Mouse (Mus musculus) forebrain, embryonic 15.5 days (tissue): ENCODE measurements around the gene Fnip1. TPM values are rescaled to one million over a fixed set of nuclear protein-coding genes. Genes with fewer than 3 reads are reported as not detected.

Source experiments
- ATAC-seq: fragments of 200-750 bp; cut with Nextera tagmentation; replicated peaks from 2 replicates; pipeline ENCODE4 v1.8.0; 2017; ENCODE audit warnings: mild to moderate bottlenecking, moderate TSS enrichment, moderate library complexity
- H3K27ac ChIP-seq: fragments of 300-500 bp; sonication (generic); replicated peaks from 2 replicates; pipeline ENCODE4 v1.5.1; 2015; ENCODE audit warnings: mild to moderate bottlenecking, inconsistent platforms
- H3K27me3 ChIP-seq: fragments of 300-500 bp; sonication (generic); 2 replicates; pipeline ENCODE4 v1.6.1; 2015; ENCODE audit warnings: inconsistent platforms
- H3K36me3 ChIP-seq: fragments of 300-500 bp; sonication (generic); 2 replicates; pipeline ENCODE4 v1.6.1; 2015; ENCODE audit warnings: mild to moderate bottlenecking, inconsistent platforms
- H3K4me1 ChIP-seq: fragments of 300-500 bp; sonication (generic); 2 replicates; pipeline ENCODE4 v1.6.1; 2015; ENCODE audit warnings: inconsistent platforms
- H3K4me2 ChIP-seq: fragments of 300-500 bp; sonication (generic); replicated peaks from 2 replicates; pipeline ENCODE4 v1.6.1; 2015; ENCODE audit warnings: mild to moderate bottlenecking, inconsistent platforms
- H3K4me3 ChIP-seq: fragments of 300-500 bp; sonication (generic); 2 replicates; pipeline ENCODE4 v1.5.1; 2015; ENCODE audit warnings: mild to moderate bottlenecking, inconsistent platforms
- H3K9ac ChIP-seq: fragments of 300-500 bp; sonication (generic); replicated peaks from 2 replicates; pipeline ENCODE4 v1.6.1; 2015; ENCODE audit warnings: mild to moderate bottlenecking, inconsistent platforms
- H3K9me3 ChIP-seq: fragments of 300-500 bp; sonication (generic); 2 replicates; pipeline ENCODE4 v1.6.1; 2016; ENCODE audit warnings: inconsistent platforms
- WGBS: fragments of 180-500 bp; shearing (Covaris S2); methylation state at CpG from one replicate; pipeline ENCODE4 v1.1.7; 2015; ENCODE audit warnings: mixed read lengths; 5-methylcytosine and 5-hydroxymethylcytosine counted together
- polyA plus RNA-seq: library from polyadenylated mRNA; unstranded; fragments of >200 nt; fragmentation: Nextera tagmentation; extraction: Ambion mirVana; gene quantifications from 2 replicates; pipeline ENCODE4 v1.2.1, GENCODE M21; 2015

Fnip1 gene
- polyA plus RNA-seq, 1 experiment from 2014 or later: 12.5 TPM

DNA sequence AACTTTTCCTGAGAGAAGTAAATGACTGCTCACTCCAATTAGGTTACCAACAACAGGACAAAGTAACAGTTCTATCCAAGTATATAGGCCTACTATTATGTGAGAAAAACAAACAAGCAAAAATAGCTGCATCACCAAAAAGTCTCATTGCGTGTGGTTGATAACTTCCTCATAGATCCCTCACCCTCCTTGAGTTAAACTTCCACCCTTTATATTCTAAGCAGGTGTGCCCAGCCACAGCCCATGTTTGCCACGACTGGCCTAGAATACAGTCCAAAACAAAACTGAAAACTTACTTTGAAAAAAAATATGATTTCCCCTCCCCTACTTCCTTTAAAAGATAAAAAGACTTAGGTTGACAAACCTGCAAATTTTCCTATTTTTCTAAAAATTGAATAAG is 90.0 kb downstream of the Fnip1 start:
- no peak for ATAC-seq
- Histone ChIP-seq H3K36me3 (no peaks in the 10 kb centered on the region), H3K9ac (no peak overlapping the region), H3K4me1 (peaks cover 25% of the 10 kb centered on the region), H3K9me3 (no peaks in the 10 kb centered on the region), H3K4me3 (no peak overlapping the region), H3K27ac (no peak overlapping the region), H3K27me3 (no peaks in the 10 kb centered on the region), H3K4me2 (no peak overlapping the region)
- WGBS: 86% methylated on average over 2 of the region's 2 CpGs

DNA sequence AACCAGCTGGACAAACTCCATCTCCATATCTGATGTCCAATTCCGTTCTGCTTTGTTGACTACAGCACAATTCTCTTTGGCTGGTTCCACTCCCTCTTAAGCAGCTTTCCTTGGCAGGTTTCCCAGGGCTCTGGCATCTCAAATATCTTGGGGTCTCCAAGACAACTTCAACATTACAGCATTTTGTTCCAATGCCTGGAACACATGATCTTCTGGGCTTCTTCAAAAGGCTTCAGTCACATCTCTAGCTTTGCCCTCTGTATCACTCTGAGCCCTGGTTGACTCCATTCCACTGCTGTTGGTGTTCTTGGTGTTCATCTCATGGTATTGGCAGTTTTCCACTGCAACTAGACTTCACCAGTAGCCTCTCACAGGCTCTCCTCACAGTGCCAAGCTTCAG is 92.4 kb downstream of the Fnip1 start:
- no peaks in the 10 kb centered on the region for H3K36me3 ChIP-seq
- H3K4me1 ChIP-seq: peaks cover 4% of the 10 kb centered on the region; the same call in 1 of the 2 replicates
- no peak overlapping the region for H3K9ac ChIP-seq
- no peak for ATAC-seq
- no peak overlapping the region for H3K4me2 ChIP-seq
- H3K27ac ChIP-seq: no peak overlapping the region
- H3K4me3 ChIP-seq: no peak overlapping the region
- WGBS: 43% methylated on average over 1 of the region's 1 CpGs
- H3K9me3 ChIP-seq: no peaks in the 10 kb centered on the region
- no peaks in the 10 kb centered on the region for H3K27me3 ChIP-seq

DNA sequence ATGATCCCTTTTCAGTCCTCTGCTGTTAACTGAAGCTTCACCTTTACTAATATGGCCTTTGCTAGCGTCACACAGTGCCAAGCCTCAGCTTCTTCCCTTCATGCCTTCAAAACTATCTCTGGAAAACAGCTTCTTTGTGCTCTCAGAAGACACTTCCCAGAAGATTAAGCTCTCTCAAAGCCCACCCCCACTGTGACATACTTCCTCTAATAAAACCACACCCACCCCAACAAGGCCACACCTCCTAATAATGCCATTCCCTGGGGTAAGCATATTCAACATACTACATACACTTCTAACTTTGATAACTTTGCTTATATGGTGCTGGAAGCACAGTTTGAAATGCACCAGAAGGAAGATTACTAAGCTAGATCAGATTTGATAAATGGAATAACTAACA is 92.9 kb downstream of the Fnip1 start:
- Histone ChIP-seq H3K36me3 (no peaks in the 10 kb centered on the region), H3K9ac (no peak overlapping the region), H3K27me3 (no peaks in the 10 kb centered on the region), H3K4me3 (no peak overlapping the region), H3K27ac (no peak overlapping the region), H3K9me3 (no peaks in the 10 kb centered on the region), H3K4me1 (peaks cover 4% of the 10 kb centered on the region; the same call in 1 of the 2 replicates), H3K4me2 (no peak overlapping the region)
- no peak for ATAC-seq
- WGBS: 82% methylated on average over 1 of the region's 1 CpGs

DNA sequence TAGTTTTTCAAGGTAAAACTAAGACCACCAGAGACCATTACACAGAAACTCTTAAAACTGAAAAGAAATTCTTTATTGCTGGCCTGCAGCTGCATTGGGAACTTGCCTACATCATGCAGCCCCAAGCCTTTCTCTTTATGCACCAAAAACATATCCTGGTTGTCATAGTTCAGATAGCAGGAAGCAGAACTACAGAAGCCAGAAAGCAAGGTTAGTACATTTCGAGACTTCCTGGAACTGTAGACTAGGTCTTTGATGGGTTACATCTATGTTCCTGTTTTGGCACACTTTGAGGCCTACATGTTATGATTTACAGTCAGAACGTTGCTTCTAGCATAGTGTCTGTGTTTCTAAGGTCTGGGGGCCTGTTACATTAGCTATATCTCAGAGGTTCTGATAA is 95.8 kb downstream of the Fnip1 start:
- no peak overlapping the region for H3K9ac ChIP-seq
- ATAC-seq: no peak
- no peaks in the 10 kb centered on the region for H3K9me3 ChIP-seq
- H3K27me3 ChIP-seq: no peaks in the 10 kb centered on the region
- H3K36me3 ChIP-seq: no peaks in the 10 kb centered on the region
- 89% methylated on average over 2 of the region's 2 CpGs for WGBS
- peaks cover 11% of the 10 kb centered on the region for H3K4me1 ChIP-seq
- H3K4me3 ChIP-seq: no peak overlapping the region
- no peak overlapping the region for H3K4me2 ChIP-seq
- H3K27ac ChIP-seq: no peak overlapping the region

DNA sequence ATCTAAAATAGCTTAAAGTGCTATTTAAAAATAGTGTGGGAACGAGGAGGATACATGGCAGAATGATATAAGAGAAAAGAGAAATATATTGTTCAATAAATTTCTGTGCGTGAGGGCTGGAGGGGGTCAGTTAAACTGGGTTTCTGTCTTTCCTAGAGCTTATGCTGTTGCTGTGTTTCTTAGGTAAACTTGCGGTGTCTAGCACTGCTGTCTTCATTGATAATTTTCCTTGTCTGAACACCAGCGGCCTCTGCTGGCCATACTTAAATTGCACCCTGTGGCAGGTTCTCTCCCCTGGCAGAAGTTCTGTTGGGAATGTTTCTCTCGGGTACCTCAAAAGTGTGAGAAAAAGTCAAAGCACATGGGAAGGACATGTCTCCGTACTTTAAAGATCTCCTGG is 96.9 kb downstream of the Fnip1 start:
- H3K4me1 ChIP-seq: peaks cover 21% of the 10 kb centered on the region
- 51% methylated on average over 6 of the region's 6 CpGs for WGBS

DNA sequence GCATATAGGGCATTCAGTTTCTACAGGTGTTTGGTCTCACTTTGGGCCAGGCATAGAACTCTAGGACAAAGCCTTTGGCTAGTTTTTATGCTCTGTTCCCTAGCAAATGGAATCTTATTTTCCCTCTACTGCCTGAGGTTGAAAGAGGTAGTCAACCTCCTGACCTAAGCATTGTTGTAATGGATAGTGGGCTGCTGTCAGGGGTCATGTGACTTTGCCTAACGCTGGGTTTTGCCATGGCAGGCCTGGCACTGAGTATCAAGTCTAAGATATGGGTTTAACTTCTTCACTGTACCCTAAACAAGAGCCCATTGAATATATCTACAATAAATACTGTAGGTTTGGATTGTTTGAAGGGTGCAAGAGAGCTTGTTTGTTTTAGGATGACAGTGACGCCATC is 101.0 kb downstream of the Fnip1 start:
- Histone ChIP-seq H3K9me3 (no peaks in the 10 kb centered on the region), H3K4me3 (no peak overlapping the region), H3K4me1 (peaks cover 27% of the 10 kb centered on the region), H3K4me2 (no peak overlapping the region), H3K36me3 (no peaks in the 10 kb centered on the region), H3K27ac (no peak overlapping the region), H3K27me3 (no peaks in the 10 kb centered on the region), H3K9ac (no peak overlapping the region)
- 73% methylated on average over 2 of the region's 2 CpGs for WGBS
- ATAC-seq: no peak

More for the DNA sequence above, 96.9 kb downstream of the Fnip1 start:
- no peaks in the 10 kb centered on the region for H3K9me3 ChIP-seq
- H3K4me3 ChIP-seq: no peak overlapping the region
- no peak overlapping the region for H3K9ac ChIP-seq
- no peaks in the 10 kb centered on the region for H3K27me3 ChIP-seq
- no peak for ATAC-seq
- H3K36me3 ChIP-seq: no peaks in the 10 kb centered on the region
- H3K27ac ChIP-seq: no peak overlapping the region
- no peak overlapping the region for H3K4me2 ChIP-seq

DNA sequence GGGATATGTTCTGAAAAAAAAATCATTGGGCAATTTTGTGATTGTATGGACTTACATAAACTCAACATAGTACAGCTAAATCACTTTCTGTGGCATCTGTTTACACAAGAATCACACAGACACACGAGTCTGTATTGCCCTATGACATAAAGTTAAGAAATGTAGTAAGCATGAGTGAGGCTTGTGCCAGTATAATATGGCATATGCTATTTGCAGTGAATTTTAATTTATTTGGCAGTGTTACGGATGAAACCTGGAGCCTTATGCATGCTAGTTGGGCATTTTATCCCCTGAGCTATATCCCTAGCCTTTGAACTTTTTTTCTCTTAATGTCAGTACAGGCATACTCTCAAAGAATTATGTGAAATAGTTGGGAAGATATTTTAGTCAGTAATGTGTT is 101.5 kb downstream of the Fnip1 start:
- Histone ChIP-seq H3K4me1 (peaks cover 27% of the 10 kb centered on the region), H3K9ac (no peak overlapping the region), H3K4me3 (no peak overlapping the region), H3K36me3 (no peaks in the 10 kb centered on the region), H3K27me3 (no peaks in the 10 kb centered on the region), H3K4me2 (no peak overlapping the region), H3K27ac (peak overlapping the region; percentile 81; the same call in 1 of the 2 replicates), H3K9me3 (no peaks in the 10 kb centered on the region)
- peak; percentile 32; the same call in 1 of the 2 replicates for ATAC-seq
- WGBS: 57% methylated on average over 2 of the region's 2 CpGs

DNA sequence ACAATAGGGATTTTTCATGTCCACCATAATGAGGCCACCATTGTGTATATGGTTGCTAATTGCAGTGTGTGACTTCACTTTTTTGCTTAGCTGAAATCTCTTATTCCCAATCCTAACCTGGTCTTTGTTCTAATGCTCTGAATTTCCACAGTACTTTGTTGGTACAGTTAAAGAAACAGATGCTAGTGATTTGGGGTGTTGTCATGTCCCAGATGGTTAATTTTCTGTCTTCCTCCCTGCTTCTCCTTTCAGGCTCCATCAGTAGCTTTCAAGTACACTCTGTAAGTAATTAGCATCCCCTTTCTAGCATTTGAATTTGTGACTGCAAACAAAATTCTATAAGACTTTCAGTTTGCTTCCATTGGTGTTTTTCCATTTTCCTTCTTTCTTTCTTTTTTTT is 102.3 kb downstream of the Fnip1 start:
- Histone ChIP-seq H3K36me3 (no peaks in the 10 kb centered on the region), H3K9ac (no peak overlapping the region), H3K4me3 (no peak overlapping the region), H3K27me3 (no peaks in the 10 kb centered on the region), H3K4me1 (peaks cover 27% of the 10 kb centered on the region), H3K9me3 (no peaks in the 10 kb centered on the region), H3K27ac (peak overlapping the region; percentile 81), H3K4me2 (no peak overlapping the region)
- ATAC-seq: peak; percentile 63

DNA sequence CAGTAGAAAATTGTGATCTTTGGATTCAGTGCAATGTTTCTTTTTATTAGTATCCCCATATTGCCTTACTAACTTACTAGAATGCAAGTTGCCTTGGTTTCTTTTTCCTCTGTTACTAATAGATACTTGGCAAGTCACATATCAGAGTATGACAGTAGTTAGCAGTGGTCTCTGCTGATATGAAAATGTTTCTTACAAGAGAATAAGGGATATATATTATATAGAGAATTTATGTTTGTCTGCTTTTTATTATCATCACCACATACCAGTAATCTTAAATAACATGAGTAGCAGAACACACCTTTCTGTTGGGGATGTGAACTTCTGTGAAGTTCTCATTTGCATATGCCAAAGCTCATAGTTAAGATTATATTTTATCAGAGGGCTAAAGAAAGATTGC is 104.4 kb downstream of the Fnip1 start:
- no peaks in the 10 kb centered on the region for H3K9me3 ChIP-seq
- no peak overlapping the region for H3K4me3 ChIP-seq
- no peaks in the 10 kb centered on the region for H3K36me3 ChIP-seq
- peaks cover 27% of the 10 kb centered on the region for H3K4me1 ChIP-seq
- no peak for ATAC-seq
- no peaks in the 10 kb centered on the region for H3K27me3 ChIP-seq
- H3K27ac ChIP-seq: no peak overlapping the region
- no peak overlapping the region for H3K4me2 ChIP-seq
- H3K9ac ChIP-seq: no peak overlapping the region

DNA sequence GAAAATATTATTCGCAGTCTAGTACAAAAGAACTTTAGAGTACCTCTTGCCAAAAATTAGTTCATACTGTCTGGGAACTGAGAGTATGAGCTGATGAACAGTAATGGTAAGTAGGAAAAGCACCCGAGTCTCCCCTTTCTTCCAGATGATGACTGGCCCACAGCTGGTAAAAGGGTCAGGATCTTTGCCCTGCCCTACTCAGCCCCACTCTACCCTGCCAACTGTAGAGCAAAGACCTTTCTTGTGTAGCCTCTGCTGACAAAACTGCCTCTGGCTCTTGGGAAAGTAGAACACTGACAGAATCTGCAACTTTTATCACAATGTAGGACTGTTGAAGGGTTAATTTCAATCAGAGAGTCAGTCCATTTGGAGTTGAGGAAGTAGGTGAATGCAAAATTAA is 117.0 kb downstream of the Fnip1 start:
- Histone ChIP-seq H3K36me3 (no peaks in the 10 kb centered on the region), H3K4me1 (no peaks in the 10 kb centered on the region), H3K9ac (no peak overlapping the region), H3K27ac (no peak overlapping the region), H3K4me2 (no peak overlapping the region), H3K27me3 (no peaks in the 10 kb centered on the region), H3K4me3 (no peak overlapping the region), H3K9me3 (no peaks in the 10 kb centered on the region)
- 85% methylated on average over 2 of the region's 2 CpGs for WGBS
- ATAC-seq: no peak

DNA sequence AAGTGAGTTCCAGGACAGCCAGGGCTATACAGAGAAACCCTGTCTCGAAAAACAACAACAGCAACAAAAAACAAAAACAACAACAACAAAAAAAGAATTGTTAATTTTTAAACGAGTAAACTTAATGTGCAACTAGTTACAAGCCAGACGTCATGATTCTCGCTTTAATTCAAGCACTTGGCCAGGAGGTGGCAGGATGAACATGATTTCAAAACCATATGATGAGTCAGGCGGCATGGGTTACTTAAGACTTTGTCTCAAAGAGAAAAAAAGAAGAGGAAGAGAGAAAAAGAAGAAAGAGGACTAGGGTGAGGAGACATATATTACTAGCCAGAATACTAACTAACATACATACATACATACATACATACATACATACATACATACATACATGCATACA is 124.8 kb downstream of the Fnip1 start:
- Histone ChIP-seq H3K9ac (no peak overlapping the region), H3K4me2 (no peak overlapping the region), H3K27ac (no peak overlapping the region), H3K9me3 (no peaks in the 10 kb centered on the region), H3K36me3 (no peaks in the 10 kb centered on the region), H3K4me1 (no peaks in the 10 kb centered on the region), H3K27me3 (no peaks in the 10 kb centered on the region), H3K4me3 (no peak overlapping the region)
- WGBS: 89% methylated on average over 5 of the region's 5 CpGs
- no peak for ATAC-seq
